Mouse (Mus musculus) frontal cortex, postnatal 14 days (tissue): ENCODE data around the gene Gm21409.
"Not testable (repeated sequence)": the region's sequence is repeated elsewhere in the genome, so short reads cannot be mapped to it uniquely, and the experiment has no call there.

Source experiments
- DNase-seq, 2 experiments: peaks; one replicate each; pipeline ENCODE4 v3.0.0; 2022; ENCODE audit warnings: low spot score in 2 of 2

The Gm21409 gene

DNA sequence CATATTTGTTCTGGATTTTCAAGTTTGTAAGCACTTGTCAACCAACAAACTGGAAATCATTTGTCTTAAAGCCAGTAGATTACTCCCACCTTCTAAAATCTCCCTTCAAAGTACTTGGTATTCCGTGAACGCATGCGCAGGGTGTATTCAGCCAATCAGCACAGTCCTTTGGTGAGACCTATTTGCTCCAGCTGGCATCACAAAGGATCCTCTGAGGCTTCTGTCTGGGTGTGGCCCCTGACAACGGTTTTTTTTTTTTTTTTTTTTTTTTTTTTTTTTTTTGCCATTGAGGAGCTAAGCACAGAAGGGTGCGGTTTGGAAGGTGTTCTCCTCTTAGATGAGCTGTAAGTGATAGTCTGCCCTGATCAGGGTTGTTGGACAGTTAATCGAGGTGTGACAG lies at the start of gene Gm21409:
Gene Gm21409, plus strand, starts transcription at position 301 of the 400 bp plus-strand sequence.
- not testable (repeated sequence) for DNase-seq
